Mouse (Mus musculus) left cerebral cortex, adult 8-10 months (tissue): ENCODE data around the gene Mrps33. TPM values are rescaled to one million over a fixed set of nuclear protein-coding genes. Genes with fewer than 3 reads are reported as not detected.
A peak's percentile ranks its signal among the peaks of the same experiment; 100 is the strongest.

Experiments used
- DNase-seq, 2 experiments: peaks; one replicate each; pipeline ENCODE4 v3.0.0; 2022; ENCODE audit warnings: low spot score in 2 of 2
- total RNA-seq, 4 experiments: library from RNA; stranded (reverse); gene quantifications; 2 replicates each; pipeline ENCODE4 v1.2.4; 2022

The Mrps33 gene
- total RNA-seq: 100 to 1,000 TPM in 1 of 4 experiments, 10 to 100 TPM in 3; 86.0 to 103 (median 92.5) TPM

- peak; percentile 91 to 97 for DNase-seq
Measured at GRCm38 (mm10) chr6:39810612-39811116, at the start of gene Mrps33. Mrps33 (minus strand) TSS chr6:39810988.

DNA sequence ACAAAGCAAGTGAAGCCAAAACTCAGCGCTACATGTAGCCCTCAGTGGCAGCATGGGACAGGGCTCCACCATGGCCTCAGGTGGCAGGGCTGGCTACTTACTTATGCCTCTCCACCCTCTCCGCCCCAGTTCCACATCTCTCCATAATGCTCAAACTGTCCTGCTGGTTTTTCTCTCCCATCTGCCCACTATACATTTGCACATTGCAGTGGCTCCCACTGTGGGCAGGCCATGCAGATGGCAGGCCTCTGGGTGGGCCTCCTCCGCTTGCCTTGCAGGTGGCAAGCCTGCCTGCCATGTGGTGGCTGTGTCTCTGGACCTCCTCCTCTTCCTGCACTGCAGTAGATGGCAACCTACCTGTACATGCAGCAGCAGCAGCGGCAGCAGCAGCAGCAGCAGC is 38.9 kb upstream of the Mrps33 start:
- peak in 1 of 2 experiments; percentile 33 for DNase-seq

- DNase-seq: no peak
Measured at GRCm38 (mm10) chr6:39848766-39849165, 38.0 kb upstream of the Mrps33 start.

DNA sequence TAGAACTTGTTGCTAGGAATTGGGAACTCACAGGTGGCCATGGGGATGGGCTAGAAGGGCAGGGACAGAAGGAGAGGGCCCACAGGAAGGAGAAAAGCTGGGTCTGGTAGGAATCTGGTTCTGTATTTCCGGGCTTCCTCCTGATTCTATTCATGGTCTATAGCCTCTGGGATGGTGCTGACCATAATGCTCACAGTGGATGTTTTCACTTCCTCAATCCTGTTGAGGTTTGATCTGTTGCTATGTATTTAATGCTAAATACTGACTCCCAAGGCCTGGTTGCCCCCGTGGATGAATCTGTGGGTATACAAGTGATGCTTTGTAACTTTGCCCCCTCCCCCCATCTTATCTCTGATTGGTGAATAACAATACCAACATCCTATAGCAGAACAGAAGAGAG is 36.8 kb upstream of the Mrps33 start:
- DNase-seq: no peak

GRCm38 (mm10) chr6:39843698-39844342 is 33.0 kb upstream of the Mrps33 start:
- no peak for DNase-seq

DNA sequence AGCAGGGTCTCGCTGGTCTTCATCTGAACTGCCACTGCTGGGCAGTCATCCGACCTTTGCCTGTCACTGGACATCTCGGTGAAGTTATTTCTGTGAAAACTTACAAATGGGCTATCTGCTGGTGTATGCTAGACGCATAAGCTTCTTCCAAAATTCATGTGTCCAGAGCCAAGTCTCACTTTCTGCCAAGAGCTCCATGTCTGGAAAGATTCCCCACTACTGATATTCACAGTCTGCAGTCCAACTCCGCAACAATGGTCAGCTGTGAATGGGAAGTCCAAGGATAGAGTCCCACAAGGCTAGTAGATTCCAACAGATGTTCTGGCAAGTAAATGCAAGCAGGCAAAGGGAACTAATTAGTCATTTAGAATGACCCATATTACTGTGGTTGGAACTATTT is 17.9 kb upstream of the Mrps33 start:
- DNase-seq: no peak

- no peak for DNase-seq
Measured at GRCm38 (mm10) chr6:39821241-39821640, 10.5 kb upstream of the Mrps33 start.

DNA sequence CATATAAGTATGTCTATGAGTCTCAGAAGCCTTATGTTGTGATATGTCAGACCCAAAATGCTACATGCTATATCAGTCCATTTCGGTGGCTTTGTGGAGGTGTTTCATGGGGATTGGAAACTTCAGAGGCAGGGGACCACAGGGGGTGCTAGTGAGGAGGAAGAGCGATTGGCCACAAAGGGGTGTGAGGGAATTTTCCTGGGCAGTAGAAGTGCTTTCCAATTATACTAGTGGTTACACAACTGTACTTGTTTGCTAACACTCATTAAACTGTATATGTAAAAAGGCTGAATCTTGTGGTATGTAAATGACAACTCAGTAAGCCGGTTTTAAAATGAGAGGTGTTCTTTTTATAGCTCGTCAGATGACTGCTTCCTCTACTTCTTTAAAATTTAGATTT is 8.1 kb upstream of the Mrps33 start:
- DNase-seq: no peak

GRCm38 (mm10) chr6:39808511-39808910 is 2.3 kb downstream of the Mrps33 start:
- DNase-seq: no peak

DNA sequence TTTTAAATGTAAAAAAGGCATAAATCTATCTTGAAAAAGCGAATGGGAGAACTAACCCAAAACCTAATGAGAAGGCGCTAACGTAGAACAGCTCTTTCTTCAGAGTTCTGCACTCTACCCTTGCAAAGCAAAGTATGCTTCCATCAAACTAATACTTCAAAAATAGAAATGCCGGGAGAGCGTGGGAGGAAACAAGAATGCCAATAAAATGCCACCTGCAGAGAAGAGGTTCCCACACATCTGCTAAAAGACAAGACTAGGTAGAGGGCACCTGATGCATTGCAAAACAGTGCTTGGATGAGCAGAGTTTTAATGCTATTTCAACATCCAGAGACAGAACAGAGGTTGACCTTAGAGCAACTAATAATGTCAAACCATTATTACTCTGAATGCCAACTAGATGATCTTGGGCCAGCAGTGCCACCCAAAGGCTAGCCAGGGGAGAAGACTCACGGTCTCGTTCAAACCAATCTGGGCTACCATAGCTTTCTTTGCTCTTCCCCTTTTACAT is 3.7 kb downstream of the Mrps33 start:
- DNase-seq: no peak

GRCm38 (mm10) chr6:39806336-39806735 is 4.5 kb downstream of the Mrps33 start:
- DNase-seq: no peak

DNA sequence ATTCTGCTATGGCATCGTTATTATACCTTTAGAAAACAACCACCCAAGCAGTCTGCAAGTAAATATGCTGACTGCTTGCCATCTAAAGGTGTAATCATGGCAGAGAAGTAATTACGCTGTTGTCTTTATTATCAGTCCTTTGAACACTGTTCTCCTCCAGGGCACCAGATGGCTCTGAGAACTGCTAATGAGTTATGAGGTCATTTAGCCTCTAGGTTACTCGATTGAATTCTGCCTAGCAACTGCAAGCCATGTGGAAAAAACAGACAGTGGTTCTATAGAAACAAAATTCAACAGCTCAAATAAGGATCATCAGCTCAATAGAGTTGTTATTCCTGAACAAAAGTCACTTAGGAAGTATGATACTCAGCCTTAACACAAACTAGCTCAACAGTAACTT is 4.9 kb downstream of the Mrps33 start:
- no peak for DNase-seq

DNA sequence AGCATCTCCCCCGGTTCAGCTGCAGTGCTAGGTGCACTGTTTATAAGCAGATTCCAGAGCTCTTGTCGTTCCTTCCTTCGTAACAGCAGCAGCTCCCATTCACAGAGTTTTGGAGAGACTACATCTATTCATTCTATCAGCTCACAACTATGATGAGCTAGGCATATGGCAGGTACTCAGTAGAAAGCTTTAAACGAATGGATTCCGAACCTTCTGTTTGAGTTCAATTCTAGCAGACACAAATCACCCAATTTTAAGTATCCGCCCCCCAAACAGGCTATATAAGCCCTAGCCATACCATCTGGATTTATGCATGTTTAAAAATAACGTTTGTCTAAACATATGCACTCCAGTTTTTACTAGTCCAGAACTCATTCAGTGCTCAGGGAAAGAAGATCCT is 9.8 kb downstream of the Mrps33 start:
- no peak for DNase-seq

DNA sequence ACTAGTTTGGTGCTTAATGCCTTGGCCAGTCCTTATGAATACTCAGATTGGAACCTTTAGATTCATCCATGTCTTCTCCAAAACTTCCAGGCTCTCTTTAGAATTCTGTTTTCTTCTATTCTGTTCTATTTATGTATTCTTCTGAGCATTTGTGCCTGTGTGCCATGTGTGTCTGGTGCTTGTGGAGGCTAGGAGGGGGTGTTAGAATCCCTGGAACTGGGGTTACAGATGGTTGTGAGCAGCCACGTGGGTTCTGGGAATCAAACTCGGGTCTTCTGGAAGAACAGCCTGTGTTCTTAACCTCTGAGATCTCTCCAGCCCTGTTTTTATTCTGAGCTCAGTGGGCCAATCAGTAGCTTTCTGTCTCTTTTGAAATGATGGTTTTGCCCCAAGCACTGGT is 13.7 kb downstream of the Mrps33 start:
- no peak for DNase-seq

DNA sequence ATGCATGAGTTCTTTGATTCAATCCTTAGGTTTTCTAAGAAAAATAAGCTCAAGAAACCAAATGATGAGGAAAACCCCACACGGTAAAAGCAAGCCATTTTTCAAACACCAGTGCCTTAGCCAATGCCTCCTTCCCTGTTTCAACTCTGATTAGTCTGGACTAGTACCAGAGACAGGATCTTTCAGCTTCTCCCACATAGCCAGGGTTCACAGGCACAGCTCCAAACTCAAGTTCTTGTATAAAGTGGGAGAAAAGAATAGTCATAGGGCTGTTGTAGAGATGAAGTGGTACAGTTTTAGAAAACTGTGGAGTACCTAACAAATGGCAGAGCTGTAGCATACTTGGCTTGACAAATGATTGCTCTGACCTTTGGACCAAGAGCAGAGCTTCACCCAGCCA is 14.6 kb downstream of the Mrps33 start:
- no peak for DNase-seq

DNA sequence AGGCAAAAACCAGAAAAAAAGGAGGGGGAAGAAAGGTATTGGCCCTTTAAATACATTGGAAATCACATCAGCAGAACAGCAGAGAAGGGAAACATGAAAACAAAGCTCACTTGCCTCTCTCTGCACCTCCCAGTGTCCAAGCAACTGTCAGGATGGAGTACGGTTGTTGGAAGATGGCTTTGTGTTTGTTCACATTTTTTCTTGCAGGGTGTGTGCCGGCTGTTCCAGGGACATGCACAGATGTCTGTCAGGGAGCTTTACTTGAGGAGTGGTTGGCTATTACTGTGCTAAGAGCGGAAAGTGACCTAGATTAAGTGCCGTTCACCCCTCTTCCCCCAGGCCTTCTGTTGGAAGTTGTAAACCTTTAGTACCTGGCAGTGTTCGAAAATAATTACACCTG is 19.0 kb downstream of the Mrps33 start:
- no peak for DNase-seq

DNA sequence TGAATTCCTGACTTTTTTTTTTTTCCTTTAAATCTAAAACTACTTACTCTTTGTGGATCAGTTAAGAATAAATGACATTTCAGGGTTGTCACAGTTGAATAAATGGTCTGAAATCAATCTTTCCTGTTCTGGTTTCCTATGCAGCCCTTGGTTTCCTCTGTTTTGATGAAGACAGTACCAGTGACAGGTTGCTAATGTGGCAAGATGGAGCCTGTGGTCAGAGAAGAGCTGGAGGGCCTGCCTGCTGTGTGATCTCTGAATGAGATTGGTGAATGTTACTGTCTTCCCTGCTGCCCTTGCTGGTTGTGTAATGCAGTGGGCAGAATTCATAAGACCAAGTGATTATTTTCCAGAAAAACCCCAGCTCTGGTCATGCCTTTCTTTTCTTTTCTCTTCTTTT is 22.4 kb downstream of the Mrps33 start:
- DNase-seq: no peak

- DNase-seq: no peak
Measured at GRCm38 (mm10) chr6:39787783-39788182, 23.0 kb downstream of the Mrps33 start.

DNA sequence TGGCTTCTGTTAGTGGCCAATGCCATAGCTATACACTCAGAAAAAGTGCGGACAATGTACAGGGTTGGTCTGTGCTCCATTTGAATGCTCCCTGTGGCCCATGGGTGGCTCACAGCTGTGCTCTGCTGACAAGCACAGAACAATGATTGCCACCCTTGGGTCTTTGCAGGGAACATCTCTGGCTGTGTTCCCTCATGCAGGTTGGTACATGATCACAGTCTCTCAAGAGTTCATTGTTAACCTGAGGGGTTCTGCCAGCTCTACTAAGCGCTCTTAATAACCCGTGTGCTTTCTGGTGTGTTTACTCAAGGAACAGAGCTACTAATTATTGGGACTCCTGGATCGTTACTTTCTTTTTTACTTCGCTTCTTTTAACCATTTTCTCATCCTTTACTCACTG is 24.8 kb downstream of the Mrps33 start:
- DNase-seq: no peak

DNA sequence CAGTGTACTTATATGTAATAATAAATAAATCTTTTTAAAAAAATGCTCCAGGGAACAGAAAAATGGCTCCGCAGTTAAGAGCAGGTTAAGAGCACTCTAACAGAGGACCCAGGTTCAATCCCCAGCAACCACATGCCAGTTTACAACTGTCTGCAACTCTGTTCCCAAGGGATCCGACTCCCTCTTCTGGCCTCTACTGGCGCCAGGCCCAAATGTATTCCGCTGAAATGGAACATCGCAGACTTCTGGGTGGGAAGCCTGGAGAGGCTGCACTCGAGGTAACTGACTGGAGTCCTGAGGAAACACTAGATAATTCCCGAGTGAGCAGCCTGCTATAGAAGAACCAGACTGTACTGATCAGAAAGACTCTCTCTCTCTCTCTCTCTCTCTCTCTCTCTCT is 27.3 kb downstream of the Mrps33 start:
- DNase-seq: no peak

- no peak for DNase-seq
Measured at GRCm38 (mm10) chr6:39782618-39783017, 28.2 kb downstream of the Mrps33 start.

DNA sequence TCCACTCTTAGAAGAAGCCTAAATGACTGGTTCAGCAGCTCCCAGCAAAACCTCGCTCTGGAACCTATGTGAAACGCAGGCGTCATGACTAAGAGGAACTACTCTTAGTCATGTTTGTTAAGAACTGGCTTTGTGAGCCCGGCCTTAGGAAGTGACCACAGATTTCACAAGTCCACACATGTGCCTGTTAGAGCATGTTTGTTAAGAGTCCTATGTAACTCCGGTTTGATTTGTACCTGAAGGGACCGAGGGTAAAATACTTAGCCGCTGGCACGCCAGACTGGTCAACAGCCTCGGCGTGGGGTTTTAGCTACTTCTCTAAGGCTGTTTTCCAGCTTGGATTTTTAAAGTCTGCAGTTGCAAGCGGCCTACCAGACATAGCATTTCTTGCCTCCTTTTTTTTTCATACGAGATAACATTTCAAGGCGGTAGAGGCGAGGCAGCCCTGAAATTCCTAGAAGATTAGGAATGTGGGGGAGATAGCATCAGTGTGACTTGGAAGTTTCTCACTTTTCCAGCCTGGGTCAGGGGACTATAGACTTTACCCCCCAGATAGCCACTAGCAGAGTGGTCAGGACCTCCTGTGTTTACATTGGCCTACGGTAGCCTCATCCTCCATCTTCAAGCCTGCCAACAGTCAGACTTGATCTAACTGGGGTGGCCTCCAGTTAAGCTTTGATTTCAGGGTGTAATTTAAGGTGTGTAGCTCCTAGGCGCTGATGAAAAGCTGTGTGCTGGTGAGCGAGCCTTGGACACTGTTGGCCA is 28.8 kb downstream of the Mrps33 start:
- DNase-seq: no peak
